Mouse (Mus musculus): ENCODE data around the gene Tmem125.

DNA sequence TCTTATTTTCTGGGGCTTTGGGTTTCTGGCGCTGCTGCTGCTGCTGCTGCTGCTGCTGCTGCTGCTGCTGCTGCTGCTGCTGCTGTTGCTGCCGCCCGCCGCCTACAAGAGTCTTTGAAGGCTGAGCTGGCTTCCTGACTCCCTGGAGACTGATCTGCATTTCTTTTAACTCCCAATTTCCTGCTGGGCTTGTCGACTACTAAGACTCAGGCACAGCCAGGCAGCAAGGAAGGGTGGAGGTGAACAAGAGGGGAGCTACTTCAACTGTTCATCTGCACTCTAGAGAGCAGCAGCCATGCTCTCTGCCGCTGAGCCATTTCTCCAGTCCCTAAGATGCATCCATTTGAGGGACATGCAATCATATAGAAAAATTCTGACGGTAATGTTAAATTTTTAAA lies 45.9 kb upstream of the Tmem125 start:
- TF ChIP-seq POU5F1 (IDR thresholded peaks at IDR 0.05; ENCODE audit: borderline replicate concordance, low read length): no peak
- TF ChIP-seq CTCF (conservative IDR thresholded peaks at IDR 0.05; ENCODE audit: low read length): no peak

All from E14TG2a.4 (cell line).